Mouse (Mus musculus) gastrocnemius, adult 8-10 months (tissue): ENCODE data around the gene Dnal1. TPM values are rescaled to one million over a fixed set of nuclear protein-coding genes. Genes with fewer than 3 reads are reported as not detected.

Experiments used
- DNase-seq, 2 experiments: peaks; one replicate each; pipeline ENCODE4 v3.0.0; 2022; ENCODE audit warnings: low spot score in 2 of 2
- total RNA-seq, 4 experiments: library from RNA; stranded (reverse); gene quantifications; 2 replicates each; pipeline ENCODE4 v1.2.4; 2022

Gene Dnal1
- total RNA-seq, 4 experiments from 2014 or later = 6.0 to 8.3 (median 6.9) TPM

GRCm38 (mm10) chr12:84184979-84185378 is 70.8 kb downstream of the Dnal1 start:
- DNase-seq = no peak

- DNase-seq = no peak
These were observed 71.4 kb downstream of the Dnal1 start for GRCm38 (mm10) chr12:84185547-84185946.

GRCm38 (mm10) chr12:84186536-84186935 is 72.4 kb downstream of the Dnal1 start:
- no peak for DNase-seq

- DNase-seq = no peak
These were observed 72.8 kb downstream of the Dnal1 start for GRCm38 (mm10) chr12:84186950-84187349.

GRCm38 (mm10) chr12:84187752-84188601 is 73.8 kb downstream of the Dnal1 start:
- DNase-seq = no peak

- DNase-seq = no peak
These were observed 74.8 kb downstream of the Dnal1 start for GRCm38 (mm10) chr12:84188881-84189444.

- no peak for DNase-seq
These were observed 76.1 kb downstream of the Dnal1 start for GRCm38 (mm10) chr12:84190151-84190820.

GRCm38 (mm10) chr12:84191190-84191589 is 77.0 kb downstream of the Dnal1 start:
- DNase-seq = no peak

- DNase-seq = no peak
These were observed 77.6 kb downstream of the Dnal1 start for GRCm38 (mm10) chr12:84191770-84192169.

GRCm38 (mm10) chr12:84192280-84192679 is 78.1 kb downstream of the Dnal1 start:
- no peak for DNase-seq

- peak in 1 of 2 experiments; percentile 59 for DNase-seq
These were observed 78.8 kb downstream of the Dnal1 start for GRCm38 (mm10) chr12:84192741-84193641.

GRCm38 (mm10) chr12:84193642-84194399 is 79.7 kb downstream of the Dnal1 start:
- peak; percentile 89 to 95 for DNase-seq

- no peak for DNase-seq
These were observed 80.4 kb downstream of the Dnal1 start for GRCm38 (mm10) chr12:84194400-84195109.

- DNase-seq = no peak
These were observed 81.0 kb downstream of the Dnal1 start for GRCm38 (mm10) chr12:84195195-84195594.

Other genes starting within 250 kb of the Dnal1 start
- gene Numb, start 192.4 kb upstream of the Dnal1 start, total RNA-seq = 10 to 100 TPM; 14.0 to 18.2 (median 16.4) TPM
- gene Riox1, start 163.8 kb upstream of the Dnal1 start, total RNA-seq = 1 to 10 TPM; 2.8 to 4.0 (median 3.3) TPM
- not detected for gene Heatr4, start 129.5 kb upstream of the Dnal1 start, total RNA-seq
- gene Acot2, start 126.5 kb upstream of the Dnal1 start, total RNA-seq = 10 to 100 TPM; 14.9 to 20.7 (median 17.2) TPM
- 1 to 10 TPM; 2.5 to 5.3 (median 3.4) TPM for gene Acot1, start 104.9 kb upstream of the Dnal1 start, total RNA-seq
- under 1 TPM in 3 of 4 experiments, not detected in 1; 0.07 to 0.16 (median 0.16) TPM for gene Acot4, start 76.0 kb upstream of the Dnal1 start, total RNA-seq
- not detected for gene Gm49366, start 75.4 kb upstream of the Dnal1 start, total RNA-seq
- gene Acot3, start 62.2 kb upstream of the Dnal1 start, total RNA-seq = not detected
- gene Acot5, start 45.0 kb upstream of the Dnal1 start, total RNA-seq = under 1 TPM in 2 of 4 experiments, not detected in 2; 0.22 TPM
- gene Acot6, start 13.7 kb upstream of the Dnal1 start, total RNA-seq = 1 to 10 TPM; 1.9 to 3.2 (median 2.3) TPM
- under 1 TPM in 3 of 4 experiments, not detected in 1; 0.10 to 0.17 (median 0.16) TPM for gene Pnma1, start 34.1 kb downstream of the Dnal1 start, total RNA-seq
- 1 to 10 TPM; 5.7 to 9.1 (median 7.4) TPM for gene Elmsan1, start 104.5 kb downstream of the Dnal1 start, total RNA-seq
- 10 to 100 TPM; 63.8 to 69.8 (median 65.0) TPM for gene Ptgr2, start 170.9 kb downstream of the Dnal1 start, total RNA-seq
- 10 to 100 TPM; 14.2 to 18.3 (median 16.2) TPM for gene Zfp410, start 202.5 kb downstream of the Dnal1 start, total RNA-seq
- 10 to 100 TPM; 19.8 to 26.7 (median 23.8) TPM for gene Coq6, start 247.3 kb downstream of the Dnal1 start, total RNA-seq
- gene Fam161b, start 247.5 kb downstream of the Dnal1 start, total RNA-seq = under 1 TPM; 0.43 to 0.96 (median 0.74) TPM